Mouse (Mus musculus): ENCODE measurements around the gene Rapgef3. TPM values are rescaled to one million over a fixed set of nuclear protein-coding genes. Genes with fewer than 3 reads are reported as not detected.

Rapgef3 gene
- 3.1 and 3.5 TPM in 2 replicates for polyA plus RNA-seq (2011; ENCODE audit: insufficient read depth, insufficient read length, low read depth, missing spikeins)

DNA sequence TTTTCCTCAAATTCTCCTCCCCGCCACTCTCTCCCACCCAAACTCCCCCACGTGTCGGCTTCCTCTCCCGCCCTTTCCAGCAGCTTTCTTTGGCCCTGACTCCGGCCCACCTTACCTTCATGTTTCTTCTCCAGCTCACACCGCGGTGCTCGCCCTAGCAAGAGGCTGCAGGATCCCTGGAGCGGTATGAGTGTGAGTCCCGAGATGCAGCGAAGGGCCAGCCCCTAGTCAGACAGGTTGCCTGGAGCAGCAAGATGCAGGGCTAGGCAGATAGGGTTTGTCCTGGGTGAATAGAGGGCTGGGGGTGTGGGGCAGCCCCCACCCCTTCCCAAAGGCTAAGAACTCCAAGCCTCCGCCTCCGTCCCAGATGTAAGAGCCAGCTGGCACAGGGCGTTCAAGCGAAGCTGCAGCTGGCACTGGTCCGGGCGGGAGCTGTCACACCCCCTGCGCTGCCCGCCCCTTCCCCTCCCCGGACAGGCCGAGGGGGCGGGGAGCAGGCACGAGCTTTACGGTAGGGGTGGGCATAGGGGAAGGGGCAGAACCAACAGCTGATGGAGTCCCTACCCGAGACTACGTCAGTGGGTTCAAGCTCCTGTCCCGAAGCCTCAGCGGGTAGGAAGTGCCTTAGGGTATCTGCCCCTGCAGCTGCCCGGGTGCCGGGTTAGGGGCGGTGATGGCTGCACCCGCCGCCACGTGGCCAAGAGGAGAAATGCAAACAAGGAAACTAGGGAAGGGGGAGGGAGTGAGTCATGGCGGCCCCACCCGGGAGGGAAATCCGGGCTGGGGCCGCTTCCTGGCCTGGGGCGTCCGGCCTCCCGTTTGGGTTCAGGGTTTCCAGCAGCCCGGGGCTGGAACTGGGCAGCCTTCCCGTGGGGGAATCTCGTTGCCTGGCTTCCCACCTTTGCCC, at the start of gene Rapgef3:
Gene Rapgef3 (minus strand): TSS at position 693 of the 907 bp plus-strand sequence.
- peak; percentile 21 for TF ChIP-seq CTCF (IDR thresholded peaks at IDR 0.05; ENCODE audit: low read depth, low read length)
- TF ChIP-seq POLR2A (IDR thresholded peaks at IDR 0.05; ENCODE audit: insufficient read depth, low read length) = no peak
- no peak for TF ChIP-seq EP300 (IDR thresholded peaks at IDR 0.05; ENCODE audit: insufficient read depth, low read depth, low read length)
- Histone ChIP-seq H3K27ac (ENCODE audit: insufficient read depth, low read length) (no peak within 1 kb of the TSS), H3K4me3 (ENCODE audit: low read depth, low read length) (peak within 1 kb of the TSS; percentile 71), H3K9me3 (replicated peaks; ENCODE audit: control insufficient read depth, insufficient read depth, low read length, poor library complexity, severe bottlenecking) (no peaks in the 10 kb centered on the region), H3K9ac (ENCODE audit: low read depth, poor library complexity, severe bottlenecking) (peak within 1 kb of the TSS; percentile 52), H3K4me1 (ENCODE audit: control insufficient read depth, insufficient read depth, low read length) (peaks cover 10% of the 10 kb centered on the region), H3K27me3 (ENCODE audit: control insufficient read depth, insufficient read depth, low read length, poor library complexity, severe bottlenecking) (no peaks in the 10 kb centered on the region), H3K36me3 (ENCODE audit: control insufficient read depth, insufficient read depth, low read length, poor library complexity, severe bottlenecking) (no peaks in the 10 kb centered on the region)

- Histone ChIP-seq H3K9ac (ENCODE audit: low read depth, poor library complexity, severe bottlenecking) (no peak overlapping the region), H3K27me3 (ENCODE audit: control insufficient read depth, insufficient read depth, low read length, poor library complexity, severe bottlenecking) (no peaks in the 10 kb centered on the region), H3K9me3 (replicated peaks; ENCODE audit: control insufficient read depth, insufficient read depth, low read length, poor library complexity, severe bottlenecking) (no peaks in the 10 kb centered on the region), H3K4me3 (ENCODE audit: low read depth, low read length) (no peak overlapping the region), H3K27ac (ENCODE audit: insufficient read depth, low read length) (no peak overlapping the region), H3K36me3 (ENCODE audit: control insufficient read depth, insufficient read depth, low read length, poor library complexity, severe bottlenecking) (no peaks in the 10 kb centered on the region), H3K4me1 (ENCODE audit: control insufficient read depth, insufficient read depth, low read length) (no peaks in the 10 kb centered on the region)
- TF ChIP-seq CTCF (IDR thresholded peaks at IDR 0.05; ENCODE audit: low read depth, low read length) (no peak), POLR2A (IDR thresholded peaks at IDR 0.05; ENCODE audit: insufficient read depth, low read length) (no peak), EP300 (IDR thresholded peaks at IDR 0.05; ENCODE audit: insufficient read depth, low read depth, low read length) (no peak)
These were observed 48.6 kb upstream of the Rapgef3 start for GRCm38 (mm10) chr15:97816199-97816994.

DNA sequence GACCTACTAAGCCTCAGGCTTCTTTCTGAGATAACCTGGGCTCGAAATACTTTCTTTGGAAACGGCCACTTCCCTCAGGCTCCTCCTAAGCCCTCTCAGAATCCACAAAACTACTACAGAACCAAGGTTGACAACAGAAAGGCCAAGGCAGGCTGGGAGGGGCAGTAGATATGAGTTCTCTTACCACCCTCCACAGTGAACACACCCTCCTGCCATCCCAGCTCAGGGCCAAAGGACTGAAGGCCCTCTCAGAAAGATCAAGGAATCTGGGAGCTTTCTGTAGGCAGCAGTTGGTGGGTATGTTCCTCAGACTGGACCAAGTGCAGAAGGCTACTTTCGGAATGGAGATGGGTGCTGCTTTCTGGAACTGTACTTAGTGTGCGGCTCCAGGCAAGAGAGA, 47.5 kb upstream of the Rapgef3 start:
- no peaks in the 10 kb centered on the region for H3K36me3 ChIP-seq (ENCODE audit: control insufficient read depth, insufficient read depth, low read length, poor library complexity, severe bottlenecking)
- no peaks in the 10 kb centered on the region for H3K4me1 ChIP-seq (ENCODE audit: control insufficient read depth, insufficient read depth, low read length)
- no peak overlapping the region for H3K9ac ChIP-seq (ENCODE audit: low read depth, poor library complexity, severe bottlenecking)
- no peak overlapping the region for H3K4me3 ChIP-seq (ENCODE audit: low read depth, low read length)
- H3K9me3 ChIP-seq (replicated peaks; ENCODE audit: control insufficient read depth, insufficient read depth, low read length, poor library complexity, severe bottlenecking) = no peaks in the 10 kb centered on the region
- TF ChIP-seq POLR2A (IDR thresholded peaks at IDR 0.05; ENCODE audit: insufficient read depth, low read length) (no peak), EP300 (IDR thresholded peaks at IDR 0.05; ENCODE audit: insufficient read depth, low read depth, low read length) (no peak), CTCF (IDR thresholded peaks at IDR 0.05; ENCODE audit: low read depth, low read length) (no peak)
- H3K27me3 ChIP-seq (ENCODE audit: control insufficient read depth, insufficient read depth, low read length, poor library complexity, severe bottlenecking) = no peaks in the 10 kb centered on the region
- H3K27ac ChIP-seq (ENCODE audit: insufficient read depth, low read length) = no peak overlapping the region

GRCm38 (mm10) chr15:97814703-97815102, 46.9 kb upstream of the Rapgef3 start:
- TF ChIP-seq POLR2A (IDR thresholded peaks at IDR 0.05; ENCODE audit: insufficient read depth, low read length) = no peak
- TF ChIP-seq EP300 (IDR thresholded peaks at IDR 0.05; ENCODE audit: insufficient read depth, low read depth, low read length) = no peak
- no peak for TF ChIP-seq CTCF (IDR thresholded peaks at IDR 0.05; ENCODE audit: low read depth, low read length)
- Histone ChIP-seq H3K27ac (ENCODE audit: insufficient read depth, low read length) (no peak overlapping the region), H3K9ac (ENCODE audit: low read depth, poor library complexity, severe bottlenecking) (no peak overlapping the region), H3K9me3 (replicated peaks; ENCODE audit: control insufficient read depth, insufficient read depth, low read length, poor library complexity, severe bottlenecking) (no peaks in the 10 kb centered on the region), H3K36me3 (ENCODE audit: control insufficient read depth, insufficient read depth, low read length, poor library complexity, severe bottlenecking) (no peaks in the 10 kb centered on the region), H3K4me3 (ENCODE audit: low read depth, low read length) (no peak overlapping the region), H3K4me1 (ENCODE audit: control insufficient read depth, insufficient read depth, low read length) (no peaks in the 10 kb centered on the region), H3K27me3 (ENCODE audit: control insufficient read depth, insufficient read depth, low read length, poor library complexity, severe bottlenecking) (no peaks in the 10 kb centered on the region)

DNA sequence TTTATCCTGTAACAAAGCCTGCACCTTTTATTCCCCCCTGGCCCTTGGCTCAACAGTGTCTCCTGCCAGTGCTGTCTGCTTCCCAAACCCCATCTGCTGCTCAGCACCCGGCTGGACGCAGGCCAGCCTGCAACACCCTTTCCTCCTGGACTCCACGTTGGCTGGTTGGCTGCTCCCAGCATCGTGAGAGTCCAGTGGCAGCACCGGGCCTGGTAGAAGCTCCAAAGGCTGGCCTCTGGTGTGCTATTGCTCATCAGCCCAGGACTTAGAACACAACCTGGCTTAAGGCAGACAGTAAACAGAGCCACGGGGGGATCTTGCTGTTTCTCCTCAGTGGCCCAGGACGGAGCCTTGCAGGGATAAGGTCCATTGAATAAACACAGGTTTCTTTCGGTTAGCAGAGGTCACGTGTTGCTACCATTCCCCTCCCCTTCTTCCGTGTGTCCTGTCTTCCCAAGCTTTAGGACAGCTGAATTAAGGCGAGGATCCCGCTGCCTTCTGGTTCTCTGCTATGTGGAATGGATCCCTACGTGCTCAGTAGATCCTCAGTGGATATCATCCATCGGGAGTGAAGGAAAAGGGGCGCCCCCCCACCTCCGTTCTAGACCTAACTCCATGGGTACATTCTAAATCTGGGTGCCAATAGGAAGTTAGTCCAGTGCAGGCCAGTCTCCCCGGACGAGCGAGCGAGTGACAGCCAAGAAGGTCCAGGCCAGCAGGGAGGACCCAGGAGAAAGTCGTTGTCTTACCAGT, 45.9 kb upstream of the Rapgef3 start:
- no peak overlapping the region for H3K27ac ChIP-seq (ENCODE audit: insufficient read depth, low read length)
- H3K4me1 ChIP-seq (ENCODE audit: control insufficient read depth, insufficient read depth, low read length) = no peaks in the 10 kb centered on the region
- TF ChIP-seq POLR2A (IDR thresholded peaks at IDR 0.05; ENCODE audit: insufficient read depth, low read length) = no peak
- TF ChIP-seq EP300 (IDR thresholded peaks at IDR 0.05; ENCODE audit: insufficient read depth, low read depth, low read length) = no peak
- TF ChIP-seq CTCF (IDR thresholded peaks at IDR 0.05; ENCODE audit: low read depth, low read length) = no peak
- no peak overlapping the region for H3K9ac ChIP-seq (ENCODE audit: low read depth, poor library complexity, severe bottlenecking)
- no peaks in the 10 kb centered on the region for H3K9me3 ChIP-seq (replicated peaks; ENCODE audit: control insufficient read depth, insufficient read depth, low read length, poor library complexity, severe bottlenecking)
- no peak overlapping the region for H3K4me3 ChIP-seq (ENCODE audit: low read depth, low read length)
- no peaks in the 10 kb centered on the region for H3K36me3 ChIP-seq (ENCODE audit: control insufficient read depth, insufficient read depth, low read length, poor library complexity, severe bottlenecking)
- no peaks in the 10 kb centered on the region for H3K27me3 ChIP-seq (ENCODE audit: control insufficient read depth, insufficient read depth, low read length, poor library complexity, severe bottlenecking)
